Mouse (Mus musculus) forebrain, embryonic 13.5 days (tissue): ENCODE measurements around the gene Rnft2. TPM values are rescaled to one million over a fixed set of nuclear protein-coding genes. Genes with fewer than 3 reads are reported as not detected.
A peak's percentile ranks its signal among the peaks of the same experiment; 100 is the strongest.

Source experiments
- ATAC-seq: fragments of 200-750 bp; cut with Nextera tagmentation; 2 replicates; pipeline ENCODE4 v1.8.0; 2017
- H3K27ac ChIP-seq: fragments of 300-500 bp; sonication (generic); 2 replicates; pipeline ENCODE4 v1.5.1; 2015; ENCODE audit warnings: inconsistent platforms, mild to moderate bottlenecking, moderate library complexity
- H3K27me3 ChIP-seq: fragments of 300-500 bp; sonication (generic); 2 replicates; pipeline ENCODE4 v1.6.1; 2015; ENCODE audit warnings: mild to moderate bottlenecking, inconsistent platforms
- H3K36me3 ChIP-seq: fragments of 300-500 bp; sonication (generic); 2 replicates; pipeline ENCODE4 v1.6.1; 2015; ENCODE audit warnings: mild to moderate bottlenecking, inconsistent platforms; ENCODE audit not compliant: poor library complexity, severe bottlenecking
- H3K4me1 ChIP-seq: fragments of 300-500 bp; sonication (generic); 2 replicates; pipeline ENCODE4 v1.6.1; 2015; ENCODE audit warnings: inconsistent platforms
- H3K4me2 ChIP-seq: fragments of 300-500 bp; sonication (generic); 2 replicates; pipeline ENCODE4 v1.6.1; 2015; ENCODE audit warnings: inconsistent platforms, mild to moderate bottlenecking, moderate library complexity
- H3K4me3 ChIP-seq: fragments of 300-500 bp; sonication (generic); 2 replicates; pipeline ENCODE4 v1.5.1; 2015; ENCODE audit warnings: mild to moderate bottlenecking, inconsistent platforms
- H3K9ac ChIP-seq: fragments of 300-500 bp; sonication (generic); 2 replicates; pipeline ENCODE4 v1.6.1; 2015; ENCODE audit warnings: mild to moderate bottlenecking, inconsistent platforms
- H3K9me3 ChIP-seq: fragments of 300-500 bp; sonication (generic); replicated peaks from 2 replicates; pipeline ENCODE4 v1.6.1; 2016; ENCODE audit warnings: inconsistent platforms
- WGBS: fragments of 180-500 bp; shearing (Covaris S2); methylation state at CpG from one replicate; pipeline ENCODE4 v1.1.7; 2015; 5-methylcytosine and 5-hydroxymethylcytosine counted together
- polyA plus RNA-seq: library from polyadenylated mRNA; unstranded; fragments of >200 nt; fragmentation: Nextera tagmentation; extraction: Ambion mirVana; gene quantifications from 2 replicates; pipeline ENCODE4 v1.2.1, GENCODE M21; 2015

Gene Rnft2
- polyA plus RNA-seq, 1 experiment from 2014 or later, result 7.0 TPM

DNA sequence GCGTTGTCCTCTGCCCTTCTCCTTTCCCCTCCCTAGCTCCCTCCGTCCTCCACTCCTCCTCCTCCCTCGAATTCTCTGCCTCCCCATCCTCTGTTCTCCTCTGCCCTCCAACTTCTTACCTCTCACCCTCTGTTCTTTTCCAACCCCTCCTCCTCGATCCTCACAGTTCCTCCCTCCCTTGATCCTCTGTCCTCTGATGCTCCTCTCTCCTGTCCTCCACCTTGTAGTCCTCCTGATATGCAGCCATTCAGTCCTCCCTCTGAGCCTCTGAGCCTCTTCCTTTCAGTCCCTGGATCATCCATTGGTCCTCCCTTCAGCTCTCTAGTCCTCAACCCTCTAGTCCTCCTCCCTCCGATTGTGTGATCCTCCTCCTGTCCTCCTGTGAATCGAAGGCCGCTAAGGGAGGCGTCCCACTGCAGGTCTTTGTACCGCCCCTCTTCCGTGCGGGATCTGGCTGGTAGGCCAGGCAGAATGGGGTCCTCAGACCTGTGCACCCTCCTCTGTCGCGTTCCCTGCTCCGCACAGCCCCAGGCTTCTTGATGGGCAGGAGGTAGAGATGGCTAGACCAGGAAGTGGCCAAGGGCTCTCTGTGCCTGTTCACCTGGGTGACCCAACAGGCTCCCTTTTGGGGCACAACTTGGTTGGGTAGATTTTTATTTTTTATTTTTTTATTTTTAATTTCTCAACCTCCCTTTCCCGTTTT is 841 bp upstream of the Rnft2 start:
- WGBS, result 6% methylated on average over 15 of the region's 15 CpGs
- Histone ChIP-seq H3K27ac (peak overlapping the region; percentile 66), H3K9me3 (no peaks in the 10 kb centered on the region), H3K36me3 (peaks cover 44% of the 10 kb centered on the region), H3K4me2 (peak overlapping the region; percentile 91), H3K4me1 (peaks cover 28% of the 10 kb centered on the region), H3K4me3 (peak overlapping the region; percentile 64), H3K27me3 (no peaks in the 10 kb centered on the region), H3K9ac (peak overlapping the region; percentile 80)
- no peak for ATAC-seq

DNA sequence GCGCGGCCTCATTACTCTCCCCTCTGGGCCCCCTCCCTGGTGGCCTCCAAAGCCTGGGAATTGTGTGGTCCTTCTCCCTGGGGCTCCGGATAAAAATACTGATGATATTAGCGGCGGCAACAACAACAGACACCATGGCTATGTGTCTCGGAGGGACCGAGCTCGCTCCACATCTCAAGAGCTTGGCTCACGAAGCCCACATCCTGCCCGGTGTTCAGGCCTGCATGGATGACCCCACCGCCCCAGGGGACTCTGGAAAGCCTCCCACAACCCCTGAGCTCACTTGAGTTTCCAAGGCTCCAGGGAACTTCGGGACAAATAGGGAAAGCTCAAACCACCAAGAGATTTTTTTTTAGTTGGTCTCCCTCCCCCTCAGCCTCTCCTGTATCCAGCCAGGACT is 5.2 kb downstream of the Rnft2 start:
- no peak for ATAC-seq
- no peak overlapping the region for H3K27ac ChIP-seq
- no peak overlapping the region for H3K4me3 ChIP-seq
- no peaks in the 10 kb centered on the region for H3K9me3 ChIP-seq
- H3K36me3 ChIP-seq, result peaks cover 58% of the 10 kb centered on the region
- H3K4me1 ChIP-seq, result peaks cover 9% of the 10 kb centered on the region
- no peak overlapping the region for H3K9ac ChIP-seq
- WGBS, result 82% methylated on average over 12 of the region's 12 CpGs
- H3K27me3 ChIP-seq, result no peaks in the 10 kb centered on the region
- H3K4me2 ChIP-seq, result no peak overlapping the region

DNA sequence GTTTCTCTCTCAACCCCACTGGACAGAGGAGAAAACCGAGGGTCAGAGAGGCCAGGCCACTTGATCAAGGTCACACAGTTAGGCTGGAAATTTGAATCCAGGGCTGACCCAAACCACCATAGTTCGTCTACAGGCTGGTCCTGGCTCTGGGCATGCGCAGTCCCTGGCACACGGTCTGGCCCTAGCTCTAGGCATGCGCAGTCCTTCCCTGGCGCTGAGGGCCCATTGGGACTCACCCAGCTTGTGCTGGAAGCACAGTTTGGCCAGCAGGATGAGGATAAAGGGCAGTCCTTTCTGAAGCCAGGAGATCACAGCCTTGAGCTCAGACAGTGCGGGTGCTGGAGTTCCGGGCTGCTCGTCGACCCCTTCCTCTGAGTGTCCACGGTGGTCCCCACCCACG is 8.0 kb downstream of the Rnft2 start:
- Histone ChIP-seq H3K4me1 (no peaks in the 10 kb centered on the region), H3K9me3 (no peaks in the 10 kb centered on the region), H3K4me3 (no peak overlapping the region), H3K36me3 (peaks cover 76% of the 10 kb centered on the region), H3K27ac (no peak overlapping the region), H3K9ac (no peak overlapping the region), H3K27me3 (no peaks in the 10 kb centered on the region), H3K4me2 (no peak overlapping the region)
- no peak for ATAC-seq
- WGBS, result 85% methylated on average over 12 of the region's 12 CpGs

DNA sequence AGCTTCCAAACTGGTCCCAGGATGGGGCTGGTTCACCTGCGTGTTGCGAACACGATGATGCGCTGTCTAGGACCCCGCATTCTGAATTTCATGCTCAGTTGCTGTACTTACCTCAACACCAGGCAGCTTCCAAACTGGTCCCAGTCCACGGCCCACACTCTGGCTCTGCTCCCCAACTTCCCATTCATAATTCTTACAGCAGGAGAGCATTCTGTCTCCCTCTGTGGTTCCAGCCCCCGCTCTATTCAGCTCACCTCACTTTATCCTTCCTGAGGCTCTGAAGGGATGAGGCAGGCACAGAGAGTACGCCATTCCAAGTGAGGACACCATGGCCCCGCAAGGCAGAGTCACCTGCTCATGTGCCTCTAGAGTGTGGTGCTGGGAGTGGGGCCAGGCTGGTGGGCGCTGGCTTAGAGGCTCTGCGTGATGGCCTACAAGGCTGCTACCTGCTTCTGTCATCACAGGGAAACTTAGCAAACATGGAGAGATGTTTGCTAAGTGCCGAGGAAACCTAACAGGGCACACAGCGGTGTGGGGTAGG is 14.8 kb downstream of the Rnft2 start:
- Histone ChIP-seq H3K4me1 (no peaks in the 10 kb centered on the region), H3K27me3 (no peaks in the 10 kb centered on the region), H3K4me3 (no peak overlapping the region), H3K9me3 (no peaks in the 10 kb centered on the region), H3K36me3 (peaks cover 93% of the 10 kb centered on the region), H3K27ac (no peak overlapping the region), H3K9ac (no peak overlapping the region), H3K4me2 (no peak overlapping the region)
- 91% methylated on average over 13 of the region's 13 CpGs for WGBS
- ATAC-seq, result no peak

DNA sequence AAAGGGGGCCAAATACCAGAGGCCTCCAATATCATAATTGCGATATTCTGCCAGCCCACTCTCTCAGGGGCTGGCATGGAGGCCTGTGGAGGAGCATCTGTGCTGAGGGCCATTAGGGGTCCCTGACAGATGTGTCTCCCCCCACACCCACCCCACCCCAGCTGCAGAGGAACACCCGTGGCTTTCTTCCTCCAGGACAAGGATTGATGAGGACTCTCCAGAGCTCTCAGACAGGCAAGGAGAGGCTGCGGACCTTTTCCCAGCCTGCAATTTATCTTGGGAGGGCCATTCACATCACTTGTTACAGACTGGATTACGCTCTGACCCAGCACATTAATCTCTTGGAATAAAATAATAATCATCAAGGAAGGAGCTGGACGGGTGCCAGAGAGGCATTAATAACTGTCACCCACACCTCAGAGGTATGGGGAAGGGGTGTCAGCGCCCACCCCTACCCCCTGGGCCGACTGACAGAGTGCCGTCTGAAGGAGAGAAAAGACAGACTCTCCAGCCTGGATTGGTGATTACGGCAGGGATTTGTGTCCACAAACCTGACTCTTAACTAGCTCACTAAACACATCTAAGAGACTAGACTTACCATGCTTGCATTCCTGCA is 21.7 kb downstream of the Rnft2 start:
- Histone ChIP-seq H3K9me3 (no peaks in the 10 kb centered on the region), H3K4me1 (no peaks in the 10 kb centered on the region), H3K4me3 (no peak overlapping the region), H3K27ac (no peak overlapping the region), H3K36me3 (peaks cover 82% of the 10 kb centered on the region), H3K4me2 (no peak overlapping the region), H3K27me3 (no peaks in the 10 kb centered on the region), H3K9ac (no peak overlapping the region; the same call in 1 of the 2 replicates)
- ATAC-seq, result no peak
- WGBS, result 82% methylated on average over 9 of the region's 9 CpGs

DNA sequence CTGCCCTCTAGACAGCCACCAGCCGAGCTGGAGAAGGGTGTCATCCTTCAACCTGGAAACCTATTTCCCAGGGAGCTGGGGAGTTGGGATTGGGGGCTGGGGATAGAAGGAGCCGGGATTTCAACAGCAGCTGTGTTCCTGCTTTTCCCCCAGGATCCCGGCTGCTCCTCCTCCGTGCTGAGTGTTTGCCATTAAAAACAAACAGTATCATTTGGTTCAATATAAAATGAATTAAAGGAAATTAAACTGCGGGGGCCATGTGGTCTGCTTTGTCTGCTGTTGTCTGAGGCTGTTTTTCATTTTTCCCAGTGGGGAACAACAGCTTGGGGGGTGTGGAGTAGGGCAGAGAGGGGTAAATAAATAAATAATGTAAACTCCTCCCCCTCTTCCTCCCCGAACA is 27.5 kb downstream of the Rnft2 start:
- no peak overlapping the region for H3K4me3 ChIP-seq
- no peak overlapping the region for H3K9ac ChIP-seq
- no peaks in the 10 kb centered on the region for H3K9me3 ChIP-seq
- H3K27me3 ChIP-seq, result no peaks in the 10 kb centered on the region
- peaks cover 41% of the 10 kb centered on the region for H3K36me3 ChIP-seq
- peaks cover 20% of the 10 kb centered on the region for H3K4me1 ChIP-seq
- no peak for ATAC-seq
- 79% methylated on average over 6 of the region's 6 CpGs for WGBS
- no peak overlapping the region for H3K27ac ChIP-seq
- no peak overlapping the region for H3K4me2 ChIP-seq

DNA sequence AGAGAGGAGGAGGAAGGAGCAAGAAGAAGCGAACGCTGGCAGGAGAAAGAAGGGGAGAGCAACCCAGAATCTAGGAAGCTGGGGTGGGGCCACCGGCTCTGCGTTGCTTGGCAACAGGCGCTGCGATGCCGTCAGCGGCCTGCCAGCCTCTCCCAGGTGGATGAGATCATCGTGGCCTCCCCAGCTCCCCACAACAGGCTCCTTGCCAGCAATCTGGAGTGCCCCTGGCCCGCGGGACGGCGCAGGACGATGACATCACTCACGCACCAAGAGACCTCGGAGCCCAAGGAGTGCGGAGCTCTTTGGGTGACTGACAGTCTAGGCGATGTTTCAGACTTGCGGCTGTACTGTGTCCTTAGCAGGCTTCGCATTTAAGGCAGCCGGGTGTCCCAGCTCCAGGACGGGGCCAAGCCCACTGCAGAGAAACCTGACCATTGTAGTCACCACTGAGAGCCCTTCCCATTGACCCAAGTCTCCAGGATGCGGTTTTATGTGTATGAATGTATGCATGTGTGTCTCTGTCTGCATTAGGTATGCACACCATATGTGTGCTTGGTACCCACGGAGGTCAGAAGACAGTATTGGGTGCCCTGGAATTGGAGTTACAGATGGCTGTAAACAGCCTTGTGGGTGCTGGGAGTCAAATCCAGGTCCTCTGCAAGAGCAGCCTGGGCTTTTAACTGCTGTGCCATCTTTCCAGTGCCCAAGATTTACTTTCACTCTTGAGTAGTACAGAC is 30.3 kb downstream of the Rnft2 start:
- peaks cover 20% of the 10 kb centered on the region for H3K4me1 ChIP-seq
- 6% methylated on average over 24 of the region's 24 CpGs for WGBS
- no peaks in the 10 kb centered on the region for H3K27me3 ChIP-seq
- no peaks in the 10 kb centered on the region for H3K9me3 ChIP-seq
- peak overlapping the region; percentile 43 for H3K4me3 ChIP-seq
- H3K36me3 ChIP-seq, result peaks cover 17% of the 10 kb centered on the region
- peak overlapping the region; percentile 61 for H3K9ac ChIP-seq
- peak; percentile 91 for ATAC-seq
- H3K4me2 ChIP-seq, result peak overlapping the region; percentile 71
- H3K27ac ChIP-seq, result peak overlapping the region; percentile 15; the same call in 1 of the 2 replicates

DNA sequence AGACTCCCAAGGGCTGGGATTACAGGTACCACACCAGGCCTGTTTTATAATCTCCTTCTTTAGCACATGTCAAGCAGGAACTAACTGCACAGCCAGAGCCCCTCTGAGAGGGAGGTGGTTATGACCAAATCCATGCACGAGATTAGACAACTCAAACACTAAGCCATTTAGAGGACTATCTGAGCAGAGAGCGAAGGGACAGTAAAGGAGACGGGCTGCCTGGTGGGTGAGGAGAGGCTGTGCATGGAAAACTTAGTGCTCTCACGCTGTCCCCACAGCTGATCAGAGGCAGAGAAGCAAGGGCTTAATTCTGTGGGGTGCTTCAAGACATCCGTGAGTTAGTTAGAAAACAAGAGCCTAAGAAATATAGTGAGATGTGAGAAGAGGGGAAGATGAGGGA is 30.9 kb downstream of the Rnft2 start:
- Histone ChIP-seq H3K9me3 (no peaks in the 10 kb centered on the region), H3K27me3 (no peaks in the 10 kb centered on the region), H3K36me3 (peaks cover 16% of the 10 kb centered on the region; the same call in 1 of the 2 replicates), H3K4me3 (peak overlapping the region; percentile 43), H3K9ac (peak overlapping the region; percentile 61), H3K27ac (peak overlapping the region; percentile 15; the same call in 1 of the 2 replicates), H3K4me2 (peak overlapping the region; percentile 71), H3K4me1 (peaks cover 20% of the 10 kb centered on the region)
- 12% methylated on average over 5 of the region's 5 CpGs for WGBS
- peak; percentile 62 for ATAC-seq

DNA sequence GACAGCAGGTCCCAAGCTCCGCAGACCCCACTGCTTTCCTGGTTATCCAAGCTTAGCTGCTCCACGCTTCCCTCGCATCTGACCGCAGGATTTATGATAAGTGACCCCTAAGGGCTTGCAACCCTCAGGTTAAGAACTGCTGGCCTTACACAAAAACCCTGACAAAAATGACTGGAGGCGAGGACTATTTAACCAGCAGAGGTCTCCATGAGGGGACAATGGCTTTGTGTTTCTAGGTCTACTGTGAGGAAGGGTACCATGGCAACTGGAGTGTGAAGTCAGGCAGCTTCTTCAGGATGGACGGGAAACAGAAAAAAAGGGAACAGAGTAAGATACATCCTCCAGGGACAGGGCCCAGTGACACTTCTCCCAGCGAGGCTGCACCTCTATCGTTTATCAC is 39.1 kb downstream of the Rnft2 start:
- 67% methylated on average over 8 of the region's 8 CpGs for WGBS
- Histone ChIP-seq H3K9me3 (no peaks in the 10 kb centered on the region), H3K36me3 (peaks cover 36% of the 10 kb centered on the region), H3K4me3 (no peak overlapping the region), H3K4me1 (no peaks in the 10 kb centered on the region), H3K9ac (no peak overlapping the region), H3K4me2 (no peak overlapping the region), H3K27ac (no peak overlapping the region), H3K27me3 (no peaks in the 10 kb centered on the region)
- ATAC-seq, result no peak

DNA sequence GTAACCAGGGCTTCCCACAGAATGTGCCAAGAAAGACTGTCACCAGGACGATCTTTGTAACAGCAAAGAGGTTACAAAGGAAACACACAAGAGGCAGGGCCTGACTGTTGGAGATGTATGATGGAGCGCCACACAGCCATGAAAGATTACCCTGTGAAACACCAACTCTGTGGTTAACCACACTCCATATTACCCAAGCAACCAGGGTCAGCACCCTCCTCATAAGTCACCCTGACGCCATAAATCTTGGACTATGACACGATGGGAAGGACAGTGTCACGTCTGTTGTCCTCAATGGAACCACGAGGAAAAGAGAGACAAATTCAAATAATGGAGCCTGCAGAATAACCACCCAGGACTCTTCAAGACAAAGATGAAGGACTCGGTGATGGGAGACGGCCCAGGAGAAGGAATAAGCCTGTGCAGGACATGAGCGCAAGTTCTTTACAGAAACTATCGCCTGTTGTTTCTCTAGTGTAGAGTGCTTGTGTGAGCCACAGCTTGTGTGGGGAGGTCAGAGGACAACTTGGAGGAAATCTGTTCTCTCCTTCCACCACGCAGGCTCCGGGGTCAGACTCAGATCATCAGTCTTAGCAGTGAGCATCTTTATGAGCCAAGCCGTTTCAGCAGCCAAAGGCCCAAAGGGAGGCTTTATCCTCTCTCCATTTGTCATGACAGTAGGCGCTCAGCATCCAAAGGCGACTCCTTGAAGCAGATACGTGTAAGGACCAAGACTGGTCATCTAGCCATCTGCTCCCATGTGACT is 40.1 kb downstream of the Rnft2 start:
- Histone ChIP-seq H3K9me3 (no peaks in the 10 kb centered on the region), H3K4me2 (no peak overlapping the region), H3K9ac (no peak overlapping the region), H3K36me3 (peaks cover 41% of the 10 kb centered on the region), H3K27ac (no peak overlapping the region; the same call in 1 of the 2 replicates), H3K27me3 (no peaks in the 10 kb centered on the region), H3K4me3 (no peak overlapping the region), H3K4me1 (no peaks in the 10 kb centered on the region)
- WGBS, result 88% methylated on average over 16 of the region's 16 CpGs
- ATAC-seq, result no peak

DNA sequence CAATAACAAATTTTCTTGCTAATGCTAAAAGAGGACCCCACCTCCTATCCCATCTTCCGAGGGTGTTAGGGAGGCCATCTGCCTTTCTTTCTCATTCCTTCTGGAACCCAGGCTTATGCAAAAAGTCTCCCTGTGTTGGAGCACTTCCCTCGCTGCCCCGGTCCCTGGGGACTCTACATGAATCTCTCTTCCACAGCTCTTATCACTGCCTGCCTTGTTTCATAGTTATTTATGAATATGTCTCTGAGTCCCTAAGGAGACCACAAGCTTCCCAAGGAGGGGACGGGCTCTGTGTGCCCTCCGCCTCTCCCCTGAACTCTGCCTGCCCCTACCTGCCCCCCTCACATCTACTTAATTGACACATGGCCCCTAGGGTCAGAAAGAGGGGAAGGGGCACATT is 45.2 kb downstream of the Rnft2 start:
- Histone ChIP-seq H3K27ac (no peak overlapping the region), H3K9ac (no peak overlapping the region), H3K27me3 (no peaks in the 10 kb centered on the region), H3K4me2 (no peak overlapping the region), H3K9me3 (no peaks in the 10 kb centered on the region), H3K4me1 (0 out of 2 replicates have a peak, but pooled peaks cover 5% of the 10 kb centered on the region), H3K36me3 (peaks cover 24% of the 10 kb centered on the region), H3K4me3 (no peak overlapping the region)
- no peak for ATAC-seq
- 78% methylated on average over 5 of the region's 5 CpGs for WGBS
